Mouse (Mus musculus): ENCODE measurements at regions not wholly inside any gene's neighbourhood (a gene's known extent, or its start where the extent isn't known, plus 50 kb on each side); places are given as distances from the start of the nearest gene placed in this dataset.

DNA sequence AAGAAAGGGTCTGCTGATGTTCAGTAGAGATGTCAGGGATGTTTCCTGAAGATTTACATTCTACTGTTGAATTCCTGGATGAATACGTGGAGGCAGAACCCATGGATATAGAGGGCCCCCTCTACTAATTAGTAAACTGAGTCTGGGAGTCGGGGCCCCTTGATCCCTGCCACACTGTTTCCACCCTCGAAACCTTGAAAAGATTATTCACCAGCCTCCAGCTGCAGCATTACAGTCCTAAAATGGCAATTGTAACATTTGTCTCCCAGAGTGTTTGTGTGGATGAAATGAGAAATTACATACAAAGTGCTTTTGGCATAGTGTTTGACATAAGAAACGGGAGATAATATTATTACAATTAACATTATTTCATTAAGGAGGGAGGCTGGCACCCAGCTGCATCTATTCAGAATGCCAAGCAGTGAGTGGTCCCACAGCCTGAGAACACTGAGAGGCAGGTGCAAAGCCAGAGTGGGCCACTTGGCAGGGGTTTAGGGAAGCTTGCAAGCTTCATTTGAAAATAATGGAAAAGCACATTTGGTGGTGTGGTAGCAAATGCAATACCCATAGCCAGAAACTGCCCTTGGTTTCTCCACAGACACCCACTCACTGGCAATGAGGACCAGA lies 2490.9 kb upstream of the 5930422O12Rik start:
- 77% methylated on average over 4 of the region's 4 CpGs for WGBS

DNA sequence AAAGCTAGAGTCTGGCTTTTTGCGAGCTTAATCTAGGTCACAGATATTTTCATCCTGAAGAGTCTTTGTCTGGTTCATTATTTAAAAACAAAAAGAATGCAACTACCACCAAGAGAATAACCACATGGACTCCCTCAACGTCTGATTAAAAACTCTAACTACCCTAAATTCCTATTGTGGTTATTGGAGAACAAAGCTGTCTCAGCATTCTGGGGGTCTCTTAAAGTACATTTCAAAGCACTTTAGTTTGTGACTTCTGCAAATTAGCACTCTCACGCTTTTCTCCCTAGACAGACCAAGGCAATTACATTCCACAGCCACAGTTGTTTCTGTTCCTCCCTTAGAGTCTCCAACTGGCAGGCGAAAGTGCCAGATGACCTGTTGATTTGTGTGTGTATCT lies 2487.6 kb upstream of the 5930422O12Rik start:
- Histone ChIP-seq H3K4me1 (ENCODE audit: control insufficient read depth, insufficient read depth, low read length) (peaks cover 5% of the 10 kb centered on the region; the same call in 1 of the 2 replicates), H3K9me3 (ENCODE audit: control insufficient read depth, low read length) (no peaks in the 10 kb centered on the region), H3K4me2 (ENCODE audit: low read depth, low read length) (no peak overlapping the region), H3K27ac (replicated peaks; ENCODE audit: low read depth, low read length) (0 out of 2 replicates have a peak overlapping the region, but pooled peaks have one; percentile 33), H3K4me3 (ENCODE audit: low read depth, low read length) (no peak overlapping the region), H3K36me3 (ENCODE audit: control insufficient read depth, insufficient read depth, low read length) (no peaks in the 10 kb centered on the region), H3K27me3 (replicated peaks; ENCODE audit: control insufficient read depth, insufficient read depth, low read length) (no peaks in the 10 kb centered on the region), H3K9ac (ENCODE audit: low read depth, low read length) (no peak overlapping the region)
- DNase-seq (ENCODE audit: low spot score) (peak; percentile 49), ATAC-seq (ENCODE audit: low read depth) (no peak)
- 29% methylated on average over 4 of the region's 4 CpGs for WGBS

More for the DNA sequence above, 2490.9 kb upstream of the 5930422O12Rik start:
- no peak overlapping the region for H3K9ac ChIP-seq (ENCODE audit: low read depth, low read length)
- no peak overlapping the region for H3K4me3 ChIP-seq (ENCODE audit: low read depth, low read length)
- H3K36me3 ChIP-seq (ENCODE audit: control insufficient read depth, insufficient read depth, low read length) = no peaks in the 10 kb centered on the region
- H3K4me2 ChIP-seq (ENCODE audit: low read depth, low read length) = no peak overlapping the region
- H3K27ac ChIP-seq (replicated peaks; ENCODE audit: low read depth, low read length) = no peak overlapping the region
- DNase-seq (ENCODE audit: low spot score) (no peak), ATAC-seq (ENCODE audit: low read depth) (no peak)
- peaks cover 5% of the 10 kb centered on the region; the same call in 1 of the 2 replicates for H3K4me1 ChIP-seq (ENCODE audit: control insufficient read depth, insufficient read depth, low read length)
- H3K9me3 ChIP-seq (ENCODE audit: control insufficient read depth, low read length) = no peaks in the 10 kb centered on the region
- no peaks in the 10 kb centered on the region for H3K27me3 ChIP-seq (replicated peaks; ENCODE audit: control insufficient read depth, insufficient read depth, low read length)

DNA sequence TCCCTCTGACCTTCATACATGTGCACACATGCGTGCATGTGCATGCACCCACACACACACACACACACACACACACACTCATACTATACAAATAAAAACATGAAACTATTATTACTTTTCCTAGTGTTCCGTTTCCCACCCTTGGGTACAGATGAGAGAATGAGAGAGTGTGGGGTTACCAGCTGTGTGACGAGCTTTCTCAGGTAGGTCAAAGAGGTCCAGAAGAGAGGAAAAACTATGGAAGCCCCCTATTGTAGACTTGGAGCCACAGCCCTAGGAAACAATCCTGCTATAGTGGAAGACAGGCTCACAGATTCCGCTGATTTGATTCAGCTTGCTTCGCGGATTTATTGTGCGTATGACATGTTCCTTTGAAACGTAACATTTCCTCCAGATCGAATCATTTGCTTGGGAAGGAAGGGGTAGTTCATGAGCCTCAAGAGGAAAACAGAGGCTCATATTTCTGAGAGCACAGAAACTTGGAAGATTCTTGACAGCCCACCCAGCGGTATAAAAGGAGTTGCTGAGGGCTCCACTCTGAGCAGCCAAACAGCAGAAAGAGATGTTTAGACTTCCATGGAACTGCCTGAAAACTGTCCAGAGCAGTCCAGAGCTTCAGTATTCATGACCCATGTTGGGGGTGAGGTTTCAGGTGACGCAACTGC lies 2486.9 kb upstream of the 5930422O12Rik start:
- H3K9ac ChIP-seq (ENCODE audit: low read depth, low read length) = no peak overlapping the region
- WGBS = 48% methylated on average over 11 of the region's 11 CpGs
- H3K4me2 ChIP-seq (ENCODE audit: low read depth, low read length) = 0 out of 2 replicates have a peak overlapping the region, but pooled peaks have one; percentile 12
- H3K4me3 ChIP-seq (ENCODE audit: low read depth, low read length) = no peak overlapping the region
- peaks cover 5% of the 10 kb centered on the region; the same call in 1 of the 2 replicates for H3K4me1 ChIP-seq (ENCODE audit: control insufficient read depth, insufficient read depth, low read length)
- peak overlapping the region; percentile 35 for H3K27ac ChIP-seq (replicated peaks; ENCODE audit: low read depth, low read length)
- H3K27me3 ChIP-seq (replicated peaks; ENCODE audit: control insufficient read depth, insufficient read depth, low read length) = no peaks in the 10 kb centered on the region
- H3K9me3 ChIP-seq (ENCODE audit: control insufficient read depth, low read length) = no peaks in the 10 kb centered on the region
- no peaks in the 10 kb centered on the region for H3K36me3 ChIP-seq (ENCODE audit: control insufficient read depth, insufficient read depth, low read length)
- peak; percentile 31; the same call in 1 of the 2 replicates for ATAC-seq (ENCODE audit: low read depth)
- peak; percentile 71 for DNase-seq (ENCODE audit: low spot score)

DNA sequence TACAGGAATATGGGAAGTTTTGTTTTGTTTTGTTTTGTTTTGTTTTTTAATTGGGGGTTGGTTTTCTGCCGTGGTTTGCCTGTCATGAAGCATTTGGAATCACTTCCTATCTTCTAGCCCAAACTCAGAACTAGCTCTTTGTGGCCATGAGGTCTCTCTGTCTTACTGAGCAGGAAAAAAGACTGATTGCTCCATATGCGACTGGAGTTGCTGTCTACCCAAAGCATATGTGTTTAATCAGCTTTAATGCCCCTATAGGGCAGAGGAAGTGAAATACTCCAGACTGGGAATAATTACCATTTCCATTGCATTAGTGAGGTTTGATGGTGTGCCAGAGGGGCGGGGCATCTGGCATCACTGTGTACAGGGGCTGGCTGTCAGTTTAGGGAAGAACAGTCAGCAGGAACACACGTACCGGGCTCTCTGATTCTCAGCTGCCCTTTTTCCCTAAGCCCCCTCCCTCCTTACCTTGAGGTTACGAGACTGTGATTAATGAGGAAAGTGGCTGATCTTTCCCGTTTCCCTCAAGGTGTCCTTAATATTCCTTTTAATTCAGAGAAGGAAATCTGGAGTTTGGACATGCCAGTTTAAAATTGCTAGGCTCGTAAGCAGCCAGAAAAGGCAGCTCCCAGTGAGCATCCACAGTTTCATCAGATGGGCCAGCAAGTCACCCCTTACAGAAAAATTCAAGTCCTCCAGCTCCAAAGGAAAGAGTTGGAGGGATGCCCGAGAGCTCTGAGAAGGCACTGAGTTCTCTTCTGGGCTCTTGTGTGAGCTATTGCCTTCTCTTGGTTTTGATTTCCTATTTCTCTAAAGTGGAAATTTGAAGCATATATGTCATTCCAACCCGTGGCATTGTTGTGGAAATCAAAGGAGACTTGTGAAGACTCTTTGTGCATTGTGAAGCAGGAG lies 2482.1 kb upstream of the 5930422O12Rik start:
- DNase-seq (ENCODE audit: low spot score) = peak; percentile 81
- H3K4me3 ChIP-seq (ENCODE audit: low read depth, low read length) = no peak overlapping the region
- H3K36me3 ChIP-seq (ENCODE audit: control insufficient read depth, insufficient read depth, low read length) = no peaks in the 10 kb centered on the region
- no peaks in the 10 kb centered on the region for H3K4me1 ChIP-seq (ENCODE audit: control insufficient read depth, insufficient read depth, low read length)
- H3K9me3 ChIP-seq (ENCODE audit: control insufficient read depth, low read length) = no peaks in the 10 kb centered on the region
- no peaks in the 10 kb centered on the region for H3K27me3 ChIP-seq (replicated peaks; ENCODE audit: control insufficient read depth, insufficient read depth, low read length)
- ATAC-seq (ENCODE audit: low read depth) = peak; percentile 90
- peak overlapping the region; percentile 15; the same call in 1 of the 2 replicates for H3K27ac ChIP-seq (replicated peaks; ENCODE audit: low read depth, low read length)
- 36% methylated on average over 10 of the region's 10 CpGs for WGBS
- no peak overlapping the region for H3K4me2 ChIP-seq (ENCODE audit: low read depth, low read length)
- H3K9ac ChIP-seq (ENCODE audit: low read depth, low read length) = no peak overlapping the region

DNA sequence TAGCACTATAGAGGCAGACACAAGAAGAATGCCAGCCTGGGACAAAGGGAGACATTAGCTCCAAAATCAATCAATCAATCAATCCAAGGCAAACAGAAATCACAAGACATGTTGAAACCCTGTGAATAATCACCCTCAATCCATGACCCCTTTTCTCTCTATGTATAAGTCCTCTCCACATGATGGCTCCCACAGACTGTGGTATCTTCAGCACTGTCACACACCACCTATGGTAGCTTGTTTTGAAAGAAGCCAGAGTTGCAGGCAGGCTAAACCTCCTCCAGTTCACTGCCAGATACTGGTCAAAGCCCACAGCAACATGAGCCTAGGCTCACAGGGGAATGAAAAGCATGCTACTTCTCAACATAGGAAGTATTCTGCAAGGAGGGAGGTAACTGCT lies 2475.7 kb upstream of the 5930422O12Rik start:
- no peak overlapping the region for H3K27ac ChIP-seq (replicated peaks; ENCODE audit: low read depth, low read length)
- H3K9me3 ChIP-seq (ENCODE audit: control insufficient read depth, low read length) = no peaks in the 10 kb centered on the region
- no peak for DNase-seq (ENCODE audit: low spot score)
- H3K9ac ChIP-seq (ENCODE audit: low read depth, low read length) = no peak overlapping the region
- H3K36me3 ChIP-seq (ENCODE audit: control insufficient read depth, insufficient read depth, low read length) = no peaks in the 10 kb centered on the region
- H3K27me3 ChIP-seq (replicated peaks; ENCODE audit: control insufficient read depth, insufficient read depth, low read length) = no peaks in the 10 kb centered on the region
- ATAC-seq (ENCODE audit: low read depth) = no peak
- no peak overlapping the region for H3K4me2 ChIP-seq (ENCODE audit: low read depth, low read length)
- H3K4me3 ChIP-seq (ENCODE audit: low read depth, low read length) = no peak overlapping the region
- no peaks in the 10 kb centered on the region for H3K4me1 ChIP-seq (ENCODE audit: control insufficient read depth, insufficient read depth, low read length)

DNA sequence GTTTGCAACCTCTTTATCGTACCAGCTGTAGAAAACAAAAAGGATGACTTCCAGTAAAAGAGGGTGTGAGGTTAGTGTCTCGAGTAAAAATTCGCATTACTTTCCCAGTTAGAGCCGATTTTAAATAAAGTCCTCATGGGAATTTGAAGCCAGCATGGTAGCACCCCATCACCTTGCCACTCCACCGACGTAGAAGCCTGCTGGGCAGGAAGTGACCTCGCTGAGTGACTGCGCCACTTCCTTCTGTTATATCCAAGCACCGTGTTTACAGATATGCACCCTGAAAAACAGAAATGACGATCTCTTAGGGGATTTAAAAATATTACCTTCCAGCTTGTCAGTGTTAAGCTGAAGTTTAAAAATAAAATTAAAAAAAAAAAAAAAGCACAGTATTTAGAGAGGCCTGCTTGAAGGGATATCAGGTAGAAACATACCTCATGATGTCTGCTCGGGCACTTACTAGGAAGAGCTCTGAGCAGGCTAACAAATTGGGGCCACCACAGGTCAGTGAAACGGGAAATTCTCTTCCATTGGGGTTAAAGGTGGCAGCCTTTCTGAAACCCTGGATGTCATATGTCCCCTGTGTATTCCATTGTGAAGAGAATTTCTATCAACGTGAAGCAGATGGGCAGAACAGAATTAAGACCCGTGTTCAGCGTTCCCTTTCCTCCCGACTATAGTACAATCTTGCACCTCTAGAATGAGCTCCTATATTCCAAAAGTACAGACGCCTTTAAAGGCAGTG lies 2468.9 kb upstream of the 5930422O12Rik start:
- ATAC-seq (ENCODE audit: low read depth) (no peak), DNase-seq (ENCODE audit: low spot score) (no peak)
- Histone ChIP-seq H3K9me3 (ENCODE audit: control insufficient read depth, low read length) (no peaks in the 10 kb centered on the region), H3K36me3 (ENCODE audit: control insufficient read depth, insufficient read depth, low read length) (no peaks in the 10 kb centered on the region), H3K9ac (ENCODE audit: low read depth, low read length) (peak overlapping the region; percentile 42; the same call in 1 of the 2 replicates), H3K27me3 (replicated peaks; ENCODE audit: control insufficient read depth, insufficient read depth, low read length) (no peaks in the 10 kb centered on the region), H3K4me3 (ENCODE audit: low read depth, low read length) (peak overlapping the region; percentile 27), H3K27ac (replicated peaks; ENCODE audit: low read depth, low read length) (no peak overlapping the region), H3K4me1 (ENCODE audit: control insufficient read depth, insufficient read depth, low read length) (no peaks in the 10 kb centered on the region), H3K4me2 (ENCODE audit: low read depth, low read length) (peak overlapping the region; percentile 55)
- WGBS = 25% methylated on average over 17 of the region's 17 CpGs

DNA sequence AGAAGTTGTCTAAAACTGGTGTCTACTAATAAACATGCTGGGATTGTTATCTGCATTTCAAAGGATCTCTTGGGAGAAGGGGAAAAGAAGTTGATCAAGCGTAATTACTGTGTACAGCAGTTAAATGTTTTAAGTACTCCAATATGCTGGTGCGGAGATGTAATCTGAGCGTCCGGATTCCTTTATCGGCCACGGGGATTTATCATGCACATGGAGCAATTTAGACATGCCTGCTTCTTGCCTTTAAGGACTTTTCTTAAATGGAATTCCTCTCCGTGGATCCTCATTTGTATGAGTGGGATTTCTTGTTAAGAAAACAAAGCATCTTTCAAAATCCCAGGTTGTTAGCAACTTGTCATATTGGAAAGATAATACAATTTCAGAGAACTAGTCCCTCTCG lies 2468.0 kb upstream of the 5930422O12Rik start:
- 28% methylated on average over 8 of the region's 8 CpGs for WGBS
- DNase-seq (ENCODE audit: low spot score) = peak; percentile 60
- Histone ChIP-seq H3K4me2 (ENCODE audit: low read depth, low read length) (no peak overlapping the region), H3K4me1 (ENCODE audit: control insufficient read depth, insufficient read depth, low read length) (no peaks in the 10 kb centered on the region), H3K9me3 (ENCODE audit: control insufficient read depth, low read length) (no peaks in the 10 kb centered on the region), H3K4me3 (ENCODE audit: low read depth, low read length) (no peak overlapping the region), H3K27me3 (replicated peaks; ENCODE audit: control insufficient read depth, insufficient read depth, low read length) (no peaks in the 10 kb centered on the region), H3K9ac (ENCODE audit: low read depth, low read length) (no peak overlapping the region), H3K27ac (replicated peaks; ENCODE audit: low read depth, low read length) (no peak overlapping the region), H3K36me3 (ENCODE audit: control insufficient read depth, insufficient read depth, low read length) (no peaks in the 10 kb centered on the region)
- ATAC-seq (ENCODE audit: low read depth) = no peak

DNA sequence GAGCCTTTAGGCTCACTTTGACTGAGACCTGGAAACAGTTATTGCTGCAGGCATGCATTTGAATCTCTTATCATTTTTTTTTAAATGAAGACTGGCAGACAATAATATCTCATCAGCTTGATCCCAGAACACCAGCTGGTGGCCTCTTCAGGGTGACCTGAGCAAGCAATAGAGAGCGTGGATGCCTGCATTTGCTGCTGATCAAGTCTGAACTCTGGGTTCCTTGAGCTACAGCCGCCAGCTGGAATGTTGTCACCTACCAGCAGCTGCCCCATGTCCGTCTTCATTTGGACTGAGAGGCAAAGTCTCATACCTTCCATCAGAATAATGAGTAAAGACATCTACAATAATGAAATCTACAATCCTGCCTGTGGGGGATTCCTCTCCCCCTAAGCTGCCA lies 2466.3 kb upstream of the 5930422O12Rik start:
- Histone ChIP-seq H3K27me3 (replicated peaks; ENCODE audit: control insufficient read depth, insufficient read depth, low read length) (no peaks in the 10 kb centered on the region), H3K4me1 (ENCODE audit: control insufficient read depth, insufficient read depth, low read length) (no peaks in the 10 kb centered on the region), H3K9me3 (ENCODE audit: control insufficient read depth, low read length) (no peaks in the 10 kb centered on the region), H3K4me2 (ENCODE audit: low read depth, low read length) (no peak overlapping the region), H3K27ac (replicated peaks; ENCODE audit: low read depth, low read length) (no peak overlapping the region), H3K4me3 (ENCODE audit: low read depth, low read length) (no peak overlapping the region), H3K36me3 (ENCODE audit: control insufficient read depth, insufficient read depth, low read length) (no peaks in the 10 kb centered on the region), H3K9ac (ENCODE audit: low read depth, low read length) (no peak overlapping the region)
- ATAC-seq (ENCODE audit: low read depth) (0 out of 2 replicates have a peak, but pooled peaks have one; percentile 47), DNase-seq (ENCODE audit: low spot score) (no peak)
- WGBS = 44% methylated on average over 3 of the region's 3 CpGs

Measured in embryonic facial prominence, embryonic 14.5 days (tissue).